11 mouse cellular contexts compared by ENCODE assay signal in the genomic region with DNA sequence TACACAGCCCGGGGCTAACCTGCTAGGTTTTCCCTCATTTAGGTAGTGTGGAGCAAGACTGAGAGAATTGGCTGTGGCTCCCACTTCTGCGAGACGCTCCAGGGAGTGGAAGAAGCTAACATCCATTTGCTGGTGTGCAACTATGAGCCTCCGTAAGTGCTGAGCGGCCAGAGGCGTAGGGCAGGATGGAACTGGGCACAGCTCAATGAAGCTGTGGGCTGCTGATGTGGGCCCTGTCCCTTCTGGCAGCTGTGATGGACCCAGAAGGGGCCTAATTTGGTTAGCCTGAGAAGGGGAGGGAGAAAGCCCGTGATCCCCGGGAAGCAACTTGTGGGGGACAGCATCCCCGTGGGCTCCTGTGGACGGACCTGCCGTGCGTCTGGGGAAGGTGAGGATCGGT. TPM values are rescaled to one million over a fixed set of nuclear protein-coding genes. Genes with fewer than 3 reads are reported as not detected.
DNase-seq lines count a peak whose midpoint lies in the region; ATAC-seq and TF ChIP-seq lines count a peak whose summit lies in the region.
"Had no signal": no experiment of that assay in that cellular context is flagged by ENCODE, and none has a peak within 500 bp of the region (broad histone marks: within the 10 kb centered on the region; RNA-seq: fewer than 3 reads in every experiment).

No protein-coding gene starts in this region.

- H3K9me3 ChIP-seq in E14TG2a.4 (ENCODE audit: low read length) (no peaks in the 10 kb centered on the region), ES-Bruce4 (replicated peaks; ENCODE audit: control insufficient read depth, insufficient read depth, low read length, poor library complexity, severe bottlenecking) (no peaks in the 10 kb centered on the region)
- no peaks in the 10 kb centered on the region for H3K9me3 ChIP-seq in hindbrain, embryonic 11.5 days (ENCODE audit: control insufficient read depth, low read length)
- no peaks in the 10 kb centered on the region for H3K9me3 ChIP-seq in midbrain, embryonic 10.5 days (replicated peaks)
- H3K9me3 ChIP-seq in lung, postnatal 0 days (ENCODE audit: low read length), result no peaks in the 10 kb centered on the region

- H3K27me3 ChIP-seq in E14TG2a.4 (ENCODE audit: insufficient read depth, low read length) (peaks cover 71% of the 10 kb centered on the region), ES-Bruce4 (ENCODE audit: control insufficient read depth, insufficient read depth, low read length, poor library complexity, severe bottlenecking) (no peaks in the 10 kb centered on the region)
- peaks cover 18% of the 10 kb centered on the region for H3K27me3 ChIP-seq in hindbrain, embryonic 11.5 days (ENCODE audit: control insufficient read depth, insufficient read depth, low read length)
- H3K27me3 ChIP-seq in midbrain, embryonic 10.5 days (ENCODE audit: low read depth, poor library complexity, severe bottlenecking), result peaks cover 72% of the 10 kb centered on the region
- no peaks in the 10 kb centered on the region; the same call in 1 of the 2 replicates for H3K27me3 ChIP-seq in lung, postnatal 0 days (replicated peaks; ENCODE audit: insufficient read depth, low read length)

- H3K4me1 ChIP-seq in E14TG2a.4 (replicated peaks; ENCODE audit: low read depth, low read length), result peaks cover 64% of the 10 kb centered on the region
- peaks cover 4% of the 10 kb centered on the region for H3K4me1 ChIP-seq in ES-Bruce4 (ENCODE audit: control insufficient read depth, insufficient read depth, low read length)
- peaks cover 12% of the 10 kb centered on the region; the same call in 1 of the 2 replicates for H3K4me1 ChIP-seq in hindbrain, embryonic 11.5 days (replicated peaks; ENCODE audit: control insufficient read depth, insufficient read depth, low read length)
- peaks cover 49% of the 10 kb centered on the region for H3K4me1 ChIP-seq in midbrain, embryonic 10.5 days
- H3K4me1 ChIP-seq in lung, postnatal 0 days (ENCODE audit: insufficient read depth, low read depth, low read length), result no peaks in the 10 kb centered on the region; the same call in 1 of the 2 replicates

- 0 out of 2 replicates have a peak, but pooled peaks have one; percentile 9 for TF ChIP-seq EP300 in ES-Bruce4 (IDR thresholded peaks at IDR 0.05; ENCODE audit: insufficient read depth, low read depth, low read length)
- TF ChIP-seq EP300 in lung, postnatal 0 days (IDR thresholded peaks at IDR 0.05), result no peak

- TF ChIP-seq CTCF in E14TG2a.4 (conservative IDR thresholded peaks at IDR 0.05; ENCODE audit: low read length) (no peak), ES-Bruce4 (IDR thresholded peaks at IDR 0.05; ENCODE audit: low read depth, low read length) (no peak)
- no peak for TF ChIP-seq CTCF in lung, postnatal 0 days (IDR thresholded peaks at IDR 0.05)

- H3K9ac ChIP-seq in ES-Bruce4 (ENCODE audit: low read depth, poor library complexity, severe bottlenecking), result 0 out of 2 replicates have a peak overlapping the region, but pooled peaks have one; percentile 11
- peak overlapping the region; percentile 57 for H3K9ac ChIP-seq in hindbrain, embryonic 11.5 days (ENCODE audit: low read depth, low read length)
- H3K9ac ChIP-seq in lung, postnatal 0 days (replicated peaks; ENCODE audit: low read depth), result no peak overlapping the region

- H3K36me3 ChIP-seq in E14TG2a.4 (ENCODE audit: insufficient read depth, low read length) (peaks cover 10% of the 10 kb centered on the region), ES-Bruce4 (ENCODE audit: control insufficient read depth, insufficient read depth, low read length, poor library complexity, severe bottlenecking) (no peaks in the 10 kb centered on the region)
- no peaks in the 10 kb centered on the region for H3K36me3 ChIP-seq in hindbrain, embryonic 11.5 days (ENCODE audit: control insufficient read depth, insufficient read depth, low read length)
- peaks cover 10% of the 10 kb centered on the region for H3K36me3 ChIP-seq in midbrain, embryonic 10.5 days
- no peaks in the 10 kb centered on the region for H3K36me3 ChIP-seq in lung, postnatal 0 days (ENCODE audit: insufficient read depth, low read length)

- H3K27ac ChIP-seq in ES-Bruce4 (ENCODE audit: insufficient read depth, low read length), result no peak overlapping the region
- H3K27ac ChIP-seq in hindbrain, embryonic 11.5 days (ENCODE audit: low read depth, low read length), result 0 out of 2 replicates have a peak overlapping the region, but pooled peaks have one; percentile 65
- H3K27ac ChIP-seq in midbrain, embryonic 10.5 days (replicated peaks), result peak overlapping the region; percentile 85
- H3K27ac ChIP-seq in lung, postnatal 0 days (ENCODE audit: low read length), result no peak overlapping the region

- H3K4me3 ChIP-seq in E14TG2a.4 (replicated peaks; ENCODE audit: low read length) (peak overlapping the region; percentile 69), ES-Bruce4 (ENCODE audit: low read depth, low read length) (no peak overlapping the region)
- H3K4me3 ChIP-seq in hindbrain, embryonic 11.5 days (ENCODE audit: low read depth, low read length), result no peak overlapping the region; the same call in 1 of the 2 replicates
- peak overlapping the region; percentile 52 for H3K4me3 ChIP-seq in midbrain, embryonic 10.5 days
- H3K4me3 ChIP-seq in lung, postnatal 0 days (ENCODE audit: low read depth, low read length), result no peak overlapping the region
- H3K4me3 ChIP-seq: myocyte had no signal

- ATAC-seq in hindbrain, embryonic 11.5 days (ENCODE audit: low FRiP score), result no peak
- ATAC-seq in lung, postnatal 0 days, result no peak
- ATAC-seq in erythroid progenitor cell, adult 5-6 weeks (replicated peaks; ENCODE audit: low FRiP score, poor library complexity, severe bottlenecking), result no peak

- peak overlapping the region; percentile 57 for H3K4me2 ChIP-seq in hindbrain, embryonic 11.5 days (replicated peaks; ENCODE audit: low read depth, low read length)
- no peak overlapping the region for H3K4me2 ChIP-seq in lung, postnatal 0 days (replicated peaks; ENCODE audit: low read depth, low read length)

- DNase-seq in hindbrain, embryonic 11.5 days (ENCODE audit: low spot score), result peak; percentile 39
- no peak for DNase-seq in midbrain, embryonic 10.5 days (ENCODE audit: low spot score)
- no peak for DNase-seq in cerebellum, adult 11-12 months
- no peak for DNase-seq in layer of hippocampus, postnatal 25 days (ENCODE audit: extremely low spot score in 1 of 2, low spot score in 1 of 2)
- no peak for DNase-seq in lung, postnatal 0 days (ENCODE audit: low spot score)
- DNase-seq: cerebellum, postnatal 36 days; lung, postnatal 14 days had no signal

- 41% methylated on average over 13 of the region's 13 CpGs for WGBS in hindbrain, embryonic 11.5 days
- 47% methylated on average over 13 of the region's 13 CpGs for WGBS in midbrain, embryonic 10.5 days
- WGBS in lung, postnatal 0 days, result 77% methylated on average over 13 of the region's 13 CpGs

- TF ChIP-seq POLR2A in ES-Bruce4 (IDR thresholded peaks at IDR 0.05; ENCODE audit: insufficient read depth, low read length), result no peak

RNA-seq across cellular contexts. Expression of a gene that starts 8.4 kb away (rescaled TPM):
- polyA plus RNA-seq in ES-Bruce4 (2011; ENCODE audit: insufficient read depth, insufficient read length, low read depth, missing spikeins), result 0.39 TPM in 1 of 2 replicates, not detected in the other
- polyA plus RNA-seq in hindbrain, embryonic 11.5 days (2014; fragmentation: Nextera tagmentation; extraction: Ambion mirVana), result 0.32 and 0.67 TPM in 2 replicates
- polyA plus RNA-seq in midbrain, embryonic 10.5 days (2016; fragmentation: Nextera tagmentation; extraction: Ambion mirVana), result 0.75 and 0.82 TPM in 2 replicates
- 1 to 10 TPM in 1 of 2 experiments, under 1 TPM in 1; 0.98 to 1.5 TPM for total RNA-seq in layer of hippocampus, postnatal 25 days (2021)
- 2.2 and 2.8 TPM in 2 replicates for polyA plus RNA-seq in lung, postnatal 0 days (2015; fragmentation: Nextera tagmentation; extraction: Ambion mirVana)
- 1.1 and 1.3 TPM in 2 replicates for total RNA-seq in erythroid progenitor cell, adult 5-6 weeks (2015; ENCODE audit: low replicate concordance)
- total RNA-seq in erythroid progenitor cell, adult 5-6 weeks (2017; ENCODE audit: low replicate concordance), result 3.4 and 3.7 TPM in 2 replicates

RNA-seq across cellular contexts. Expression of a gene that starts 21.9 kb away (rescaled TPM):
- 129 and 134 TPM in 2 replicates for polyA plus RNA-seq in ES-Bruce4 (2011; ENCODE audit: insufficient read depth, insufficient read length, low read depth, missing spikeins)
- 356 and 425 TPM in 2 replicates for polyA plus RNA-seq in hindbrain, embryonic 11.5 days (2014; fragmentation: Nextera tagmentation; extraction: Ambion mirVana)
- 277 and 318 TPM in 2 replicates for polyA plus RNA-seq in midbrain, embryonic 10.5 days (2016; fragmentation: Nextera tagmentation; extraction: Ambion mirVana)
- 100 to 1,000 TPM; 556 to 630 TPM for total RNA-seq in layer of hippocampus, postnatal 25 days (2021)
- 342 and 350 TPM in 2 replicates for polyA plus RNA-seq in lung, postnatal 0 days (2015; fragmentation: Nextera tagmentation; extraction: Ambion mirVana)
- total RNA-seq in erythroid progenitor cell, adult 5-6 weeks (2015; ENCODE audit: low replicate concordance), result 32.1 and 42.3 TPM in 2 replicates
- total RNA-seq in erythroid progenitor cell, adult 5-6 weeks (2017; ENCODE audit: low replicate concordance), result 12.3 and 31.1 TPM in 2 replicates

RNA-seq across cellular contexts. Expression of a gene that starts 34.9 kb away (rescaled TPM):
- 4.6 and 5.1 TPM in 2 replicates for polyA plus RNA-seq in ES-Bruce4 (2011; ENCODE audit: insufficient read depth, insufficient read length, low read depth, missing spikeins)
- polyA plus RNA-seq in hindbrain, embryonic 11.5 days (2014; fragmentation: Nextera tagmentation; extraction: Ambion mirVana), result 2.7 and 4.2 TPM in 2 replicates
- polyA plus RNA-seq in midbrain, embryonic 10.5 days (2016; fragmentation: Nextera tagmentation; extraction: Ambion mirVana), result 3.8 and 4.1 TPM in 2 replicates
- 1 to 10 TPM; 5.6 to 8.2 TPM for total RNA-seq in layer of hippocampus, postnatal 25 days (2021)
- polyA plus RNA-seq in lung, postnatal 0 days (2015; fragmentation: Nextera tagmentation; extraction: Ambion mirVana), result 11.9 and 14.2 TPM in 2 replicates
- 4.0 and 6.3 TPM in 2 replicates for total RNA-seq in erythroid progenitor cell, adult 5-6 weeks (2015; ENCODE audit: low replicate concordance)
- total RNA-seq in erythroid progenitor cell, adult 5-6 weeks (2017; ENCODE audit: low replicate concordance), result 0.98 and 5.0 TPM in 2 replicates

RNA-seq across cellular contexts. Expression of a gene that starts 57.2 kb away (rescaled TPM):
- 39.5 and 54.0 TPM in 2 replicates for polyA plus RNA-seq in ES-Bruce4 (2011; ENCODE audit: insufficient read depth, insufficient read length, low read depth, missing spikeins)
- 75.5 and 79.4 TPM in 2 replicates for polyA plus RNA-seq in hindbrain, embryonic 11.5 days (2014; fragmentation: Nextera tagmentation; extraction: Ambion mirVana)
- 62.8 and 67.9 TPM in 2 replicates for polyA plus RNA-seq in midbrain, embryonic 10.5 days (2016; fragmentation: Nextera tagmentation; extraction: Ambion mirVana)
- 10 to 100 TPM; 96.8 to 96.9 TPM for total RNA-seq in layer of hippocampus, postnatal 25 days (2021)
- polyA plus RNA-seq in lung, postnatal 0 days (2015; fragmentation: Nextera tagmentation; extraction: Ambion mirVana), result 105 and 109 TPM in 2 replicates
- total RNA-seq in erythroid progenitor cell, adult 5-6 weeks (2015; ENCODE audit: low replicate concordance), result 24.7 and 32.8 TPM in 2 replicates
- total RNA-seq in erythroid progenitor cell, adult 5-6 weeks (2017; ENCODE audit: low replicate concordance), result 29.2 and 38.0 TPM in 2 replicates

Comparison
In these comparisons a context has a peak if more than half of its experiments do, and no peak if none do; other contexts are left out.
1. H3K4me3 ChIP-seq: peak in E14TG2a.4 (single experiment) and midbrain, embryonic 10.5 days (single experiment); none in ES-Bruce4 (single experiment), hindbrain, embryonic 11.5 days (single experiment) and lung, postnatal 0 days (single experiment).
2. H3K27ac ChIP-seq: peak in hindbrain, embryonic 11.5 days (single experiment) and midbrain, embryonic 10.5 days (single experiment); none in ES-Bruce4 (single experiment) and lung, postnatal 0 days (single experiment).